Comparison of ENCODE assay signal across 20 mouse cellular contexts in genomic region chr14:100200058-100200688, GRCm38 (mm10).
"Had no signal": no experiment of that assay in that cellular context is flagged by ENCODE, and none has a peak within 500 bp of the region (broad histone marks: within the 10 kb centered on the region; RNA-seq: fewer than 3 reads in every experiment).

No protein-coding gene starts in this region.

- H3K27me3 ChIP-seq: limb, embryonic 13.5 days; lung, embryonic 15.5 days; megakaryocyte, embryonic 14.5 days; midbrain, embryonic 13.5 days; neural tube, embryonic 13.5 days had no signal

- H3K27ac ChIP-seq: hindbrain, postnatal 0 days; kidney, postnatal 0 days; limb, embryonic 10.5 days; limb, embryonic 13.5 days; lung, embryonic 15.5 days; midbrain, embryonic 10.5 days; midbrain, embryonic 13.5 days; neural tube, embryonic 13.5 days; stomach, postnatal 0 days had no signal

- DNase-seq: kidney, adult 8-10 months; kidney, postnatal 4 days; lung, adult 18-20 months; lung, postnatal 10 days; lung, postnatal 36 days; thymus, postnatal 25 days had no signal

- H3K4me3 ChIP-seq: limb, embryonic 10.5 days; limb, embryonic 13.5 days; lung, embryonic 15.5 days; megakaryocyte, embryonic 14.5 days; midbrain, embryonic 10.5 days; midbrain, embryonic 13.5 days; myocyte; neural tube, embryonic 13.5 days had no signal

- H3K9ac ChIP-seq: limb, embryonic 13.5 days; lung, embryonic 15.5 days; midbrain, embryonic 13.5 days; neural tube, embryonic 13.5 days had no signal

- H3K9me3 ChIP-seq: limb, embryonic 10.5 days; limb, embryonic 13.5 days; lung, embryonic 15.5 days; midbrain, embryonic 10.5 days; midbrain, embryonic 13.5 days; neural tube, embryonic 13.5 days had no signal

- H3K36me3 ChIP-seq: lung, embryonic 15.5 days had no signal

- ATAC-seq: hindbrain, postnatal 0 days; inflammation-experienced regulatory T-cells, adult 6 months; intestine, embryonic 16.5 days; midbrain, embryonic 13.5 days; midbrain, embryonic 16.5 days had no signal

- H3K4me1 ChIP-seq: lung, embryonic 15.5 days; megakaryocyte, embryonic 14.5 days; midbrain, embryonic 10.5 days; neural tube, embryonic 13.5 days had no signal

- H3K4me2 ChIP-seq: limb, embryonic 13.5 days; lung, embryonic 15.5 days; midbrain, embryonic 13.5 days; neural tube, embryonic 13.5 days had no signal
